Mouse (Mus musculus) forelimb bud, embryonic 11.5 days (tissue): ENCODE results near the gene Slc30a9.

Source experiments
- DNase-seq: peaks from one replicate; pipeline ENCODE4 v3.0.0-alpha.2; 2012; ENCODE audit warnings: low read depth, low spot score

The Slc30a9 gene

GRCm38 (mm10) chr5:67311811-67312521 lies 5.2 kb downstream of the Slc30a9 start:
- no peak for DNase-seq

GRCm38 (mm10) chr5:67312522-67312851 lies 5.7 kb downstream of the Slc30a9 start:
- no peak for DNase-seq

DNA sequence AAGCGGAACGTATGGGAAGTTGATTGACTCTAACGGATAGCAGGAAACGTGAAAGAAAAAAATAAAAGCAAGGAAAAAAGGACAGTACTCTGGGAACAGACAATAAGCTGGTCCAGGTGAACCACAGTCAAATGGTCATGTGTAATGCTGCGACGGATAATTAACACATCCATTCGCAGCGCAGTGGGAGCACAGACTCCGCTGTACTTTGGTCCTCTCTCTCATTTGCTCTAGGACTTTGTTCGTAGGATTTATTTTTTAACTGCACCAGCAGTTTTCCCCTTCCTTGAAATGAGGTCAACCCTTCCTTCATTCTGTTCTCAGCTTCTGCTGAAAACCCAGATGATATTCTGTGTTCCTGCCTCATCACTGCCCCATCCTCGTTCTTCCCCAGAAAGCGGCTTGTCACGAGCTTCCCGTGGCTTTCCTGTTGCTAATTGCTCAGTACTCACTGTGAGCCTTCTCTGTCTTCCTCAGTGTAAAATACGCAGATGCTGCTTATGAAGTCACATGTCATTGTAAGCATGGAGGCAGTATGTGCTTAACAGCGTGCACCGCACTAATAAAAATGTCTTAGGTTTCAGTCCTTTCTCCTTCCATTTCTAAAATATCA lies 15.0 kb downstream of the Slc30a9 start:
- no peak for DNase-seq

GRCm38 (mm10) chr5:67324032-67324431 lies 17.3 kb downstream of the Slc30a9 start:
- no peak for DNase-seq

DNA sequence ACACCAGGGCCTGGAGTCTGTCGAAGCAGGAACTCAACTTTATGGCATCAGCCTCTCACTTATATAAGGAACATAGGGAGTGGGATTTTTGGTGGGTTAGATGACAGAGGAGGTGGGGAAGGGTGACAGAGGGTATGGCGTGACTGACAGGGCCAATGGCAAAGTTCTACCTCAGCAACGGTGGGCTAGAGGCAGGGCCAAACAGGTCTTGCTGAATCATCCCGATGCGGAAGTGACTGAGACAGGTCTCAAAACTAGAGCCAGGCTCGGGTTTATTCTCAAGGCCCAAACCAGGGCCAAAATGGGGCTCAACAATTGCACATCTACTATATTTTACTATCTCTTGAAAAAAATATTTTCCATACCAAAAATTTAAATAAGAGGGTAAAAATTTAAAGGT lies 34.1 kb downstream of the Slc30a9 start:
- no peak for DNase-seq

GRCm38 (mm10) chr5:67347060-67347459 lies 40.3 kb downstream of the Slc30a9 start:
- no peak for DNase-seq

GRCm38 (mm10) chr5:67348949-67349348 lies 42.2 kb downstream of the Slc30a9 start:
- no peak for DNase-seq

GRCm38 (mm10) chr5:67362316-67362715 lies 55.6 kb downstream of the Slc30a9 start:
- no peak for DNase-seq

DNA sequence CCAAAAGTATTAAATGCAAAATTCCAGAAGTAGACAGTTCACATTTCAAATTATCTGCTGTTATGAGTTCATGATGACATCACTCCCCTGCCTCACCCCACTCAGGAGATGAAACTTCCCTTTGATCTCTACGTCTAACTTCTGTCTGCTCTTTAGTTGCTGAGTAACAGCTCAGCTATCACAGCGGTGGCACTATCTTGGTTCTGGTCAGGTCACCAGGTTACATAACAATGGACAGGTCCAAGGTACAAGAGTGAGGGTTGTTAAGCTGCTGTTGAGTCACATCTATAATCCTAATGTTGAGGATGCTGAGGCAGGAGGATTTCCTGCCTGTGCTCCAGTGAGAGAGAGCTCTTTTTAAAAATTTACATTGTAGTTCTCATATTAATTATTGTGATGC lies 56.2 kb downstream of the Slc30a9 start:
- no peak for DNase-seq

DNA sequence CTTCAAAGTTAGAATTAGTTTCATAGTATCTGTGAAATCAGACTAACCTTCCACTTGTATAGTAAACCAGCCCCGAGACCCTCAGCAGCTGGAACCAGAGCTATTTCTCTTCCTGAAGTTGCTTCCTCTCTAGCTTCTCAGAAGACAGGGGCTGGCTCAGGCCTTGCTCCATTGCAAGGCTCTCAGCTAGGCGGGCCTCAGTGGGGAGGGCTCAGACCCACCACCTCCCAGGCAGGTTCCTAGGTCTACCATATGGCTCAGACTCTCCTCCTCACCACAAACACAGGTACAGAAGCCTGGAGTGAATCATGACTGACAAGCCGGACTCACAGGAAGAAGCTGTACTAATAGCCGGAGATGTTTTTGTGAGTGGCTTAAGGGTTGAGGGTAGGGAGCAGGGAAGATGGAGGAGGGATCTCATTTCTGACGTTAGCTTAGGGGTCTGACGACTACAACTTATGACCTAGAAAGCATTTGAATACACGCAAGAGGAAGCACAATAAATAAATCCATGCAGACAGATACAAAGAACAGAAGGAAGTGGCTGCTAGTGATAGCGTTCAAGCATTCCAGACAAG lies 70.4 kb downstream of the Slc30a9 start:
- DNase-seq = no peak

GRCm38 (mm10) chr5:67381690-67382089 lies 74.9 kb downstream of the Slc30a9 start:
- no peak for DNase-seq

GRCm38 (mm10) chr5:67382556-67382955 lies 75.8 kb downstream of the Slc30a9 start:
- no peak for DNase-seq

DNA sequence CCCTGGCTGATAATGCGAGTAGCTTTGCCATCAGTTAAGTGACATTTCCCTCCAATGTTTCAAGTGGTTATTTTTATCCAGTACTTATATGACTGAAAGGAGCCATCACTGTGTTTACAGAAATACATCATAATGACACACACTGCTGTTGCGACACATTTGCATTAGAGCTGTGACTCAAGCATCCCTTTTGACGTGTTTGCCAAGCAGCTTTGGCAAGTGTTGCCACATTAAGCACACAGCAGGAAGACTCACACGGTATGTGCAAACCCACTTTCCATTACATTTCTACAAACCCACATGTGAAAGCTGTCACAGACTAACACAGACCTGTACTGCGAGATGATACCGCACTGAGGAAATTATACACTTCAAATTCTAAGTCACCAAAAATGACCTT lies 87.2 kb downstream of the Slc30a9 start:
- DNase-seq = no peak

- no peak for DNase-seq
Observed at GRCm38 (mm10) chr5:67395211-67395851, 88.6 kb downstream of the Slc30a9 start.

GRCm38 (mm10) chr5:67397186-67397585 lies 90.4 kb downstream of the Slc30a9 start:
- DNase-seq = peak; percentile 41

DNA sequence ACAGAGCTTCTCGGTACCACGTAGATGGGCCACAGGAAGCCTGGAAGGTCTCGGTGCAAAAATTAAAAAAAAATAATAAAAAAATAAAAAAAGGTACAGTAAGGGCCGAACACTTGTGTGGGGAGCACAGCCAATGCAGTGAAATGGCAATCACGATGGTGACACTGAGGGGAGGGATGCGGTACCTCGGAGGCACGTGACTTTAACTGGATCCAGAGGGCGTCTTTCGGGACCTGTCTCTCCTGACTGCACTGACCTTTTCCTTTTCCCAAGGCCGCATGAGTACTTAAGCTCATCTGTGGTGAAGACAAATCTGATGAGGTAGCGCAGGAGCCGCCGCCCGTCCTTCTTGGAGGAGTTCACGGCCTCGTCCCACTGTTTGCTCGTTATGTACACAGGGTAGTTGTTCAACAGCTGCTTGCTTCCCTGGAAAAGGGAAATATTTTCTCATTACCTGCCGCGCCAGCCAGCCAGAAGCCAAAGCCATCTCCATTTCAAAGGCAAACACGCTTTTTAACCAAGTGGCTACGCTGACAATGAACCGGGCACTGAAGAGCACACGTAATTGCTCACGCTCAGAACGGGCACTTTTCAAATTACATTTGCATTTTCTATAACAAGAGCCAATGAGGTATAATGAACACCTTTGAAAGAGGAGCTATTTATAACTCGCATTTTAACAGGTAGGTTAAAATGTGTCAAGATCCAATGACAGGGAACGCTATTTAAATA lies 93.3 kb downstream of the Slc30a9 start:
- DNase-seq = no peak

DNA sequence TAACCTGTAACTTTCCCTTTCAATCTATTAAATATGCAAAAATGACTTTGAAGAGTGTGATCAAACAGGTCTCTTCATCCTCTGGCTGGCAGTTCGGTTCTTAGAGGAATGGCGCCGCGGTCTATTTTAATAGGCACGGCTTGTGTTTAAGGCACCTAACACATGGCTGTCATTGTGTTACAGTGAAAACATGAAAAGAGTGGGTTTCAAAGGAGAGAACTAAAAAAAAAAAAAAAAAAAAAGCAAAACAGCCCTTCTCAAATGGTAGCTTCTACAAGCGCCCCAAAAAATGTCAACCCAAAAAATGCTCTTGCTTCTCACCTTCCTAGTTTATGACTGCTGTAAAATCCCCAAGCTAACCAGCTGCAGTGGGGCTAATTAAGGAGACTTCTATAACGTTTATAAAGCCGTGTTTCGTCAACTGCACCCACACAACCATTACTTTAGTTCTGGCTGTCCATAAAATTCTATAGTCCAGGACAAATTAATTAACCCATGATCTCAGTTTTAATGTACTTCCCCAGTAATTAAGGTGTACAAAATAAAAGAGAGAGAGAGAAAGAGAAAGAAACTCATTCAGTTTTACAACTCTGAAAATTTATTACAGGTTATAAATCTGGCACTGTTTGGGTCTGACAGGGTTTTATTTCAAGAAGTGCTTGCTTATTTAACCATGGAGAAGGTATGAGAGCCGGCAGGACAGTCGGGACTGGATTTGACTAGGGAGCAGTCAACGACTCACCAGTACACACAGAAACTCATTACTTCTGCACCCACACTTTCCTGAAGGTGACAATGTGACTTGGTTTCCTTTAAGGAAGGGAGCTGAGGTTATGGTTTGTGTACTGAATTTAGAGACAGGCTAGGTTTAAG lies 94.1 kb downstream of the Slc30a9 start:
- DNase-seq = peak; percentile 85

GRCm38 (mm10) chr5:67401612-67402011 lies 94.9 kb downstream of the Slc30a9 start:
- DNase-seq = no peak

GRCm38 (mm10) chr5:67404380-67404779 lies 97.6 kb downstream of the Slc30a9 start:
- no peak for DNase-seq

- DNase-seq = no peak
Observed at GRCm38 (mm10) chr5:67404919-67405318, 98.2 kb downstream of the Slc30a9 start.
